Mouse (Mus musculus) limb, embryonic 12.5 days (tissue): ENCODE measurements around the gene Fzr1. TPM values are rescaled to one million over a fixed set of nuclear protein-coding genes. Genes with fewer than 3 reads are reported as not detected.

Experiments used
- ATAC-seq: fragments of 200-750 bp; cut with Nextera tagmentation; 2 replicates; pipeline ENCODE4 v1.8.0; 2017; ENCODE audit warnings: low read depth, moderate TSS enrichment; ENCODE audit not compliant: insufficient number of reproducible peaks, insufficient read depth, low FRiP score, low TSS enrichment
- H3K27ac ChIP-seq: fragments of 300-500 bp; sonication (generic); 2 replicates; pipeline ENCODE4 v1.5.1; 2016; ENCODE audit warnings: mild to moderate bottlenecking, moderate library complexity
- H3K27me3 ChIP-seq: fragments of 300-500 bp; sonication (generic); 2 replicates; pipeline ENCODE4 v1.6.1; 2016; ENCODE audit warnings: mild to moderate bottlenecking, moderate library complexity
- H3K36me3 ChIP-seq: fragments of 300-500 bp; sonication (generic); 2 replicates; pipeline ENCODE4 v1.6.1; 2016; ENCODE audit warnings: mild to moderate bottlenecking, moderate library complexity
- H3K4me1 ChIP-seq: fragments of 300-500 bp; sonication (generic); replicated peaks from 2 replicates; pipeline ENCODE4 v1.6.1; 2016
- H3K4me2 ChIP-seq: fragments of 300-500 bp; sonication (generic); 2 replicates; pipeline ENCODE4 v1.6.1; 2016; ENCODE audit warnings: mild to moderate bottlenecking, moderate library complexity
- H3K4me3 ChIP-seq: fragments of 300-500 bp; sonication (generic); replicated peaks from 2 replicates; pipeline ENCODE4 v1.5.1; 2016; ENCODE audit warnings: mild to moderate bottlenecking
- H3K9ac ChIP-seq: fragments of 300-500 bp; sonication (generic); replicated peaks from 2 replicates; pipeline ENCODE4 v1.6.1; 2016; ENCODE audit warnings: mild to moderate bottlenecking, moderate library complexity
- H3K9me3 ChIP-seq: fragments of 300-500 bp; sonication (generic); 2 replicates; pipeline ENCODE4 v1.6.1; 2016; ENCODE audit warnings: mild to moderate bottlenecking, moderate library complexity
- WGBS: fragments of 180-500 bp; shearing (Covaris S2); methylation state at CpG from one replicate; pipeline ENCODE4 v1.1.7; 2016; 5-methylcytosine and 5-hydroxymethylcytosine counted together
- polyA plus RNA-seq: library from polyadenylated mRNA; unstranded; fragments of >200 nt; fragmentation: Nextera tagmentation; extraction: Ambion mirVana; gene quantifications from 2 replicates; pipeline ENCODE4 v1.2.1, GENCODE M21; 2016

Gene Fzr1
- polyA plus RNA-seq, 1 experiment from 2014 or later = 137 TPM

DNA sequence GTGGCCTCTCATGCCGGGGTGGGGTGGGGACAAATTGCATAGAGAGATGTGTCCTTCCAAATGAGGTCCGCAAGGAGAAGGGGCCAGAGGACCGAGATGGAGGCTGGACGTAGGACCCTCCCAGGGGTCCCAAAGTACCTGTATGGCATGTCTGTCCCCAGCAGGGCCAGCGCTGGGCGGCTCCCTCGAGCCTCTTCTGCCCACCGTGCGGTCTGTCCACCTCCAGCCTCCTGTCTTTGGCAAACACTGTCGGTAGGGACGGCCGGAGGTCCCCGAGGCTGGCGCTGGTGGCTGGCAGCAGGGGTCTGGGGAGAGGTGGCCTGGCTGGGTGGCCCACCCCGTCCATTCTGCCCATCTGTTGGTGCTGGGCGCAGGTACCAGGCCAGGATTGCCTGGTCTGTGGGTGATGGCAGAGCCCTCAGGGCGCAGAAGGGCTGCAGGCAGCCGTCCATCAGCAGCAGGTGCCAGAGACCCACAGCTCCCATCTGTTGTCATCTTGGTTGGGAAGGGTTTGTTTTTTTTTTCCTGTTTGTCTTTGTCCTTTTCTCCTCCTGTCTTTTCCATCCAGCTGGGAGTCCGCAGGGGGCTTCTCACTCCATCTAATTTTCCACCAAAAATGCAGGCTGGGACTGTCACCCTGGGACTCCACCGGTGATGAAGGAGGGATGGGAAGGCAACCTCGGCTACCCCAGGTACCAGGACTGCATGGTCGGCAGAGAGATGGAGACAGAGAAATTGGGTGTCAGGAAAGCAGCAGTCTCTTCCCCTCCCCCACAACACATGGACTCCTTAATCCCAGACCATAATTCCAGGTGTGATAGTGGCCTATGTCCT, 22.3 kb upstream of the Fzr1 start:
- no peak for ATAC-seq
- no peaks in the 10 kb centered on the region for H3K9me3 ChIP-seq
- H3K9ac ChIP-seq = no peak overlapping the region
- 50% methylated on average over 22 of the region's 22 CpGs for WGBS
- peak overlapping the region; percentile 32 for H3K4me2 ChIP-seq
- peaks cover 50% of the 10 kb centered on the region for H3K36me3 ChIP-seq
- H3K4me1 ChIP-seq = peaks cover 64% of the 10 kb centered on the region
- H3K27me3 ChIP-seq = peaks cover 29% of the 10 kb centered on the region
- no peak overlapping the region for H3K4me3 ChIP-seq
- peak overlapping the region; percentile 94 for H3K27ac ChIP-seq

DNA sequence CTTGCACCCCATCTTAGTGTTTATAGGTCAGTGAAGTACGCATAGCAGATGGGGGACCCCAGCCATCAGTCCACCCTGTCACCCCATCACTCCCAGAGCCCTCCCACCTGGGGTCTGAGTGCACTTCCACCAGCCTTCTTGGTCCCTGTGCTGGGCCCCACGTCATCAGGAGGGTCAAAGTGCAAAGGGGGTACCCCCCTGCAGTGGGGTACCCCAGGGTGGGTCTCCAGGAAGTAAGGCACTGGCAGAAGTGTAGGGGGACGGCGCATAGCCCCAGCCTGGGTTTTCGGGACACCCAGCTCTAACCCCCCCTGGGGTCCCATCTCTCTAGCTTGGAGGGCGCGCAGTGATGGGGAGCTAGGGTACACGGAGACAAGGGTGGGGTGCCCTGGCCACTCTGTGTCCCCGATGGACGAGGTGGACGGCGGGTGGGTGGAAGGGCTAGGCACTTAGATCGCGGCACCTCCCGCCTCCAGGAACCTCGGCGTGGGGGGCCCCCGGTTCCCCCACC, 21.5 kb upstream of the Fzr1 start:
- H3K4me3 ChIP-seq = no peak overlapping the region
- peaks cover 42% of the 10 kb centered on the region for H3K36me3 ChIP-seq
- 76% methylated on average over 18 of the region's 18 CpGs for WGBS
- no peak for ATAC-seq
- no peak overlapping the region for H3K27ac ChIP-seq
- no peak overlapping the region for H3K9ac ChIP-seq
- no peaks in the 10 kb centered on the region for H3K9me3 ChIP-seq
- peaks cover 62% of the 10 kb centered on the region for H3K4me1 ChIP-seq
- H3K4me2 ChIP-seq = peak overlapping the region; percentile 32
- H3K27me3 ChIP-seq = peaks cover 24% of the 10 kb centered on the region

DNA sequence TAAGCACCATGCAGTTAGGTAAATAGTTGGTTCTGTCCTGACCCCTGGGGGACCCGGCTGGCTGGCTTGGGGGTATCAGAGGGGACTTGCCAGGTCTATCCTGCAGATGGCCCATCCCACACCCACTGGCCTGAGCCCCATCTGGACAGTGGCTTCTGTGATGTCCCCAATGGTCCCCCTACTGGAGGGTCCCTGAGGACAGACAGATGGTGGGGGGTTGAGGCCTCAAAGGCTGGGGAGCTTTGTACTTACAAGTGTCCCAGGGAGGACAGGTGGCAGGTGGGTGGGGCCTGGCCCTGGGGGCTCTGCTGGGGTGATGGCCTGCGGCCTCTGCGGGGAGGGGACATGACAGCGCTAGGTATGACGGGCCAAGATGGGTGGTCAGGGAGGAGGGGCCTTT, 21.0 kb upstream of the Fzr1 start:
- Histone ChIP-seq H3K4me1 (peaks cover 57% of the 10 kb centered on the region), H3K27me3 (peaks cover 18% of the 10 kb centered on the region), H3K9me3 (no peaks in the 10 kb centered on the region), H3K4me3 (no peak overlapping the region), H3K36me3 (peaks cover 37% of the 10 kb centered on the region), H3K27ac (no peak overlapping the region), H3K4me2 (no peak overlapping the region), H3K9ac (no peak overlapping the region)
- no peak for ATAC-seq
- WGBS = 58% methylated on average over 5 of the region's 5 CpGs

DNA sequence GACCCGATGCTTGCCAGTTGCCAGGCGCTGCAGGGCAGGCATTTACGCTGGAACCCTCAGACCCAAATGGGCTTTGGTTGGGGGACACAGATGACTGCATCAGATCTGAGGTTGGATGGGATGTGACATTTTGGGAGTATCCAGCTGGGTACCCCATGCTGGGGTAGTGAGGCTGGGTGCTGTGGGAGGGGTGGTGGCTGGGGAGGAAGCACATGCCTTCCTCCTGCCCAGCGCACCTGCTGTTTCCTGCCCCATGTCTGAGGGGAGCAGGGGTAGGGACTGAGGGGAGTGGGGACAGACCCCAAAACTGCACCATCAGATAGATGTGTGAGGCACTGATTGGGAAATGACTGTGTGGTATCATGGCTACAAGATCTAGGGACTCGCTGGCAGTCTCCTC, 18.4 kb upstream of the Fzr1 start:
- Histone ChIP-seq H3K4me3 (no peak overlapping the region), H3K4me2 (no peak overlapping the region), H3K27me3 (peaks cover 13% of the 10 kb centered on the region), H3K9ac (no peak overlapping the region; the same call in 1 of the 2 replicates), H3K9me3 (no peaks in the 10 kb centered on the region), H3K36me3 (peaks cover 37% of the 10 kb centered on the region), H3K27ac (0 out of 2 replicates have a peak overlapping the region, but pooled peaks have one; percentile 17), H3K4me1 (peaks cover 46% of the 10 kb centered on the region)
- WGBS = 74% methylated on average over 5 of the region's 5 CpGs
- no peak for ATAC-seq

DNA sequence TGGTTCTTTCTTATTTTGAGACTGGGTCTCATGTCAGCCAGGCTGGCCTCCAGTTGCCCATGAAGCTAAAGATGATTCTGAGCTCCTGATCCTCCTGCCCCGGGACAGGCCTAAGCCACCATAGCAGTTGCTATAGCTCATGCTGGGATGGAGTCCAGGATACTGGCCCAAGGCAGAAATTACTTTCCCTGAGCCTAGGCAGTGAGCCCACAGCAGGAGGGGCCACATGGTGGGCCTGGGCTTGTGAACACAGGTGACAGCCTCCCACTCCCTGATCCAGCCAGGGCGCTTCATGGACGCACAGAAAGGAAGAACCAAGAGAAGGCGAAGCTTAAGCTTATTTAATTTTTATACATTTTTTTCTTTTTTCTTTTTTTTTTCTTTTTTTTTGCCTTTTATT, 17.5 kb upstream of the Fzr1 start:
- no peak overlapping the region for H3K4me2 ChIP-seq
- 96% methylated on average over 4 of the region's 4 CpGs for WGBS
- H3K9me3 ChIP-seq = no peaks in the 10 kb centered on the region
- H3K9ac ChIP-seq = no peak overlapping the region
- no peak overlapping the region for H3K27ac ChIP-seq
- H3K27me3 ChIP-seq = peaks cover 12% of the 10 kb centered on the region
- ATAC-seq = no peak
- peaks cover 37% of the 10 kb centered on the region for H3K4me1 ChIP-seq
- no peak overlapping the region for H3K4me3 ChIP-seq
- peaks cover 39% of the 10 kb centered on the region for H3K36me3 ChIP-seq

DNA sequence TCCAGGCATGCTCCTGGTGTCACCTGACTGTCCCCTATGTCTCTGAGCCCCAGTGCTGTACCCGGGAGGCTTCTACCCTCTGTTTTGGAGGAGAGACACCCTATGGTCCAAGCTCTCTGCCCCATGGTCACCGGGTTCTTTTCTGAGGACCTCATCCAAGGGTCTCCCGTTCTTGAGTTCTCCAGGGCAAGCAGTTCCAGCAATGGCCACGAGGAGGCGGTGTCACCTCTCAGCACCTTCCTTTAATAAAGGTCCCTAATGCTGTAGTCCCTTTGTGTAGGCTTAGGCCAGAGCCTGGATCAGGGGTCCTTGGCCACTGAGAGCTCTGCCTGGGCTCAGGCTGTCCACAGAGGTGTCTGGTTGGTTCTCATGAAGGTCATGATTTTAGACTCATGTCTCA, 16.8 kb upstream of the Fzr1 start:
- ATAC-seq = no peak
- peaks cover 30% of the 10 kb centered on the region for H3K4me1 ChIP-seq
- H3K4me2 ChIP-seq = no peak overlapping the region
- H3K27me3 ChIP-seq = peaks cover 5% of the 10 kb centered on the region
- peaks cover 37% of the 10 kb centered on the region for H3K36me3 ChIP-seq
- H3K9ac ChIP-seq = no peak overlapping the region; the same call in 1 of the 2 replicates
- WGBS = 15% methylated on average over 5 of the region's 5 CpGs
- H3K9me3 ChIP-seq = no peaks in the 10 kb centered on the region
- H3K4me3 ChIP-seq = no peak overlapping the region
- no peak overlapping the region for H3K27ac ChIP-seq

DNA sequence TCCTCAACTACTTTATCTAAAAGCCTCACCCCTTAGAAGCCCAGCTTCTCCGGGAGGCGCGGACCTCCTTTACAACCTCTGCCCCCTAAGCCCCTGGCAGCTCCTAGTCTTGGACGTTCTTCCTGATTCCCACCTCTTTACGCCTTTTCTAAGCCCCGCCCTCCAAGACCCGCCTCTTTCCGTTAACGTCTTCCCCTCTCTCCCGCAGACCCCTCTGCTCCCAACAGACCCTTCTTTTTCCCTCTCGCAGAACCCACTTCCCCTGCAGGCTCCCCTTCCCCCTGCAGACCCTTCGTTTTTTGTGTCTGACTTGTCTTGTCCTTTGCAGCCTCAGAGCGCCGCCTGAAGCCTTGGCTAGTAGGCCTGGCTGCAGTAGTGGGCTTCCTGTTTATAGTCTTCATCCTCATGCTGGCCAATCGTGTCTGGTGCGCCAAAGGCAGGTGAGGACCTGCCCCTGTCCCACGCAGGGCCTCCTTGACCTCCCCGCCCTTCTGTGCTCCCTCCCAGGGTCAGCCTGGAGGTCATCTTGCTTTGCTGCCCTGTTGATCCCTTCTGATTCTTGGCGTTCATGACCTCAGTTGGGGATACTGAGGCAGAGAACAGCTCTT, 15.2 kb upstream of the Fzr1 start:
- Histone ChIP-seq H3K27ac (peak overlapping the region; percentile 53), H3K4me3 (peak overlapping the region; percentile 30), H3K36me3 (peaks cover 34% of the 10 kb centered on the region), H3K9ac (peak overlapping the region; percentile 56), H3K4me2 (peak overlapping the region; percentile 62), H3K27me3 (no peaks in the 10 kb centered on the region), H3K9me3 (no peaks in the 10 kb centered on the region), H3K4me1 (peaks cover 27% of the 10 kb centered on the region)
- 5% methylated on average over 19 of the region's 19 CpGs for WGBS
- no peak; the same call in 1 of the 2 replicates for ATAC-seq

DNA sequence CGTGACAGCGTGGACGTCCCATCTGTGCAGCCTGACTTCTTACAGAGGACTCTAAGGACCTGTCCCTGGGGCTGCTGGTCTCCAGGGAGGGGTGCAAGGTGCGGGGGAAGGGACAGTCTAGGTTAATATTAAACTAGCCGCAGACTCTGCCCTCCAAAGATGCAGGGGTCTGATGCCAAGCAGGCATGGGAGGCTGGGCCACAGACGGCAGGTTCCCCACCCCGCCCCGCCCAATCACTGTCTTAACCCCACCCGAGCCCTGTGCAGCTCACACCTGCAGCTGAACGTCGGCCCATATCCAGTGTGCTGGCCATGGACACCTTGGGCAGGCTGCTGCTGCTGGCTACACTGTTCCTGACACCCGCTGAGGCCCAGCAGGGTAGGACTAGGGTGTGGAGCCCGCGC, 14.5 kb upstream of the Fzr1 start, which contains the start of gene Smim24:
Gene Smim24, plus strand, starts transcription at position 271 of the 405 bp plus-strand sequence.
- Histone ChIP-seq H3K4me1 (peaks cover 27% of the 10 kb centered on the region), H3K9ac (peak within 1 kb of the TSS; percentile 56), H3K27me3 (no peaks in the 10 kb centered on the region), H3K4me3 (peak within 1 kb of the TSS; percentile 30), H3K27ac (peak within 1 kb of the TSS; percentile 53), H3K9me3 (no peaks in the 10 kb centered on the region), H3K36me3 (peaks cover 34% of the 10 kb centered on the region), H3K4me2 (peak within 1 kb of the TSS; percentile 62)
- no peak for ATAC-seq
- 68% methylated on average over 14 of the region's 14 CpGs for WGBS

DNA sequence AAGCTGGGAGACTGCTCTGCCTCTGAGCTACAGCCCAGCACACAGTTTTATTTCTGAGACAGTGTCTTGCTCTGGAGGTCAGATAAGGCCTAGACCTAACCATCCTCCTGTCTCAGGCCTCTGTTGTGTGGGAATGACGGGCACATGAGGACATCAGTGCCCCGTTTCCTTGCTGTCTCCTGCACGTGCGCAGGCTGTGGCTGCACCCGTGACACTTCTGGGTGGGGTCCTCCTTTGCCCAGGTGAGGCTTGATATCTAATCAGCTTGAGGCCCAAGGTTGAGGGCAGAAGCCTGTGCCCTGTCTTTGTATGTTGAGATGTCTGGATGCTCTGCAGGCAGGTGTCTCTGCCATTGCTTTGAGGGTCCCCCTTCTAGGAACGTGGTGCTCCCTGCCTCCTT, 14.0 kb upstream of the Fzr1 start:
- ATAC-seq = no peak
- Histone ChIP-seq H3K36me3 (peaks cover 35% of the 10 kb centered on the region), H3K9me3 (no peaks in the 10 kb centered on the region), H3K4me1 (peaks cover 27% of the 10 kb centered on the region), H3K4me3 (no peak overlapping the region), H3K27me3 (no peaks in the 10 kb centered on the region), H3K27ac (no peak overlapping the region), H3K9ac (0 out of 2 replicates have a peak overlapping the region, but pooled peaks have one; percentile 56), H3K4me2 (no peak overlapping the region)
- 86% methylated on average over 6 of the region's 6 CpGs for WGBS

DNA sequence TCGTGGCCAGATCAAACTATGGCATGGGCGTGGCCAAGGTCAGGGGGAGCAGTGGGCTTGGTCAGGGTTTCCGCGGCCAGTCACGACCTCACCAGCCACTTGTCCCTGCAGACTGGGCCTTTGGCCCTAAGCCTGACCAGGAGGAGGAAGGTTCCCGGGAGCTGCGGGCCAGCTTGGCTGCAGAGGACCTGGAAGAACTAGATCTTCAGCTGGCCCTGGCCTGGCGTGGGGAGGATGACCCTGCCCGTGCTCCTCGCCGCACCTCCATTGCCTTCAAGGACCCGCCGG, 12.3 kb upstream of the Fzr1 start:
- Histone ChIP-seq H3K4me2 (no peak overlapping the region), H3K4me1 (peaks cover 24% of the 10 kb centered on the region), H3K27me3 (no peaks in the 10 kb centered on the region), H3K4me3 (no peak overlapping the region), H3K36me3 (peaks cover 48% of the 10 kb centered on the region), H3K9ac (no peak overlapping the region), H3K9me3 (no peaks in the 10 kb centered on the region), H3K27ac (no peak overlapping the region)
- no peak for ATAC-seq
- WGBS = 87% methylated on average over 13 of the region's 13 CpGs

DNA sequence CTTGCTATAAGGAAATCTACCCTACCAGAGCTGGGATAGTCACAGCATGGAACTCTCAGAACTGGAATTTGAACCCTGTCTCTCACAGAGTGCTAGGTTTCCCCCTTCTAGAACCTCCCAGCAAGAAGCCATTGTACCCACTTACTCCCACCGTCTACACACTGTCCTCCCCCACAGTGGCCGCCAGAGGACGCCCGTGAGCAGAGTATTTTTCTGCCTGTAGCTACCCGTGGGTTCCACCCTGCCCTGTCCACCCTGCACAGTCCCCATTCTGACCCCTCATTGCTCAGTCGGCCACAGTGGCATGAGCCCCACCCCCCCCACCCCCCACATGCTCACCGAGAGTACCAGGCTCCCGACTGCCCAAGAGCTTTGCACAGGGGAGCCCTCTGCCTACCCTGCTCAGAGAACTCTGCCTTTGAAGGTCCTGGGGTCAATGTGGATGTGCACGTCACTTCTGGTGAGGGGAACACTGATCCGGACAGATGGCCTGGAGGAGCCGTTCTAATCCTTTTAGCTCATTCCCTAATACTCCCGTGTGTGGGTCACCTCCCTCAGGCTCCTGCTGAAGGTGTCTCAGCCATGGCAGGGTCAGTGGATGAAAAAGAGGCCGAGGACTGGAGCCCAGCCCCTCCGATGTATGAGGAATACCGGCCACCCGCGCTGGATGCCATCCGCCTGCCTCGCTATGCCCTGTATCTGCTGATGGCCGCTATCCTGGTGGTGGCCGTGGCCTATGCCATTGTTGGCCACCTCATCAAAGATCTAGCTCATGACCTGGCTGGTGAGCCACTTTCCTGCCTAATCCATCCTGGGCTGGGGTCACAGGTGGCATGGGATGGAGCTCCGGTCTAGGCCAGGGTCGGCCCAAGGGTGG, 11.7 kb upstream of the Fzr1 start:
- Histone ChIP-seq H3K4me2 (no peak overlapping the region), H3K9me3 (no peaks in the 10 kb centered on the region), H3K27me3 (no peaks in the 10 kb centered on the region), H3K27ac (no peak overlapping the region), H3K9ac (no peak overlapping the region), H3K4me1 (peaks cover 30% of the 10 kb centered on the region), H3K4me3 (no peak overlapping the region), H3K36me3 (peaks cover 50% of the 10 kb centered on the region)
- no peak for ATAC-seq
- 63% methylated on average over 23 of the region's 23 CpGs for WGBS
